Mouse (Mus musculus): ENCODE measurements around the gene Fut7. TPM values are rescaled to one million over a fixed set of nuclear protein-coding genes. Genes with fewer than 3 reads are reported as not detected.
"Not testable (repeated sequence)": the region's sequence is repeated elsewhere in the genome, so short reads cannot be mapped to it uniquely, and the experiment has no call there.

Gene Fut7
- polyA plus RNA-seq, 1 experiment from 2014 or later, result not detected

DNA sequence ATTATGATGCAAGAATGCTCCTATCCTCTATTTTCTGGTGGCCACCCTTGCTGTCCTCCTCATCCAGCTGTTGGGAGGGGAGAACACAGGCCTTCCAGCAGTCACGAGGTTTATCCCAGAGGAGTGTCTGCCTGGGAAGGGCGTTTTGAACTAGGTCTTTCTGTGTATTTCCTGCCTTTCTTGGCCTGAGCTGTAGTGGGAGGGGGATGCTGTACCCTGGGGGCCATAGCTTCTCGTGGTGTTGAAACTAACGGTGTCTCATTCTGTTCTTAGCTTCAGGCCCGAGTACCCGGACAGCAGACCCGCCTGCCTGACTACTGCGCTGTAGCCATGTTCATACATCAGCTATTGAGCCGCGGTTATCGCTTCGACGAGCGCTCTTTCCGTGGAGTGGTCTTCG, 22.8 kb upstream of the Fut7 start:
- Histone ChIP-seq H3K9me3 (no peaks in the 10 kb centered on the region), H3K36me3 (peaks cover 5% of the 10 kb centered on the region; the same call in 1 of the 2 replicates), H3K9ac (replicated peaks) (0 out of 2 replicates have a peak overlapping the region, but pooled peaks have one; percentile 21), H3K4me1 (replicated peaks) (peaks cover 38% of the 10 kb centered on the region), H3K4me2 (replicated peaks) (peak overlapping the region; percentile 49), H3K27ac (no peak overlapping the region), H3K4me3 (replicated peaks) (peak overlapping the region; percentile 24), H3K27me3 (peaks cover 62% of the 10 kb centered on the region)
- no peak for ATAC-seq
- WGBS, result 24% methylated on average over 16 of the region's 16 CpGs

DNA sequence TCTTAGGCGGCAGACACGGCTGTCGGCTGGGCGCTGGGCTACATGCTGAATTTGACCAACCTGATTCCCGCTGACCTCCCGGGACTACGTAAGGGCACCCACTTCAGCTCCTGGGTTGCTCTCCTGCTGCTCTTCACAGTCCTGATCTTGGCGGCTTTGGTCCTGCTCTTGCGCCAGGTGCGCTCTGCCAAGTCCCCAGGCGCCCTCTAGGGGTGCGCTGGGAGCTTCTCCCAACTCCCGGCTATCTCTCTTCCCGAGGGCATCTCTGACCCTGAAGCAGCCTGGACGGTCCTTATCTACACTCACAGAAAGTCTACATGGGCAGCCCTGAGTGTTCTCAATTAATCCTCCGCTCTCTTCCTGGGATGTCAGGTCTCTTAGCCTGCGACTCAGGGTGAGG, 22.3 kb upstream of the Fut7 start:
- peak overlapping the region; percentile 49 for H3K4me2 ChIP-seq (replicated peaks)
- ATAC-seq, result no peak; the same call in 1 of the 2 replicates
- WGBS, result 3% methylated on average over 17 of the region's 17 CpGs

DNA sequence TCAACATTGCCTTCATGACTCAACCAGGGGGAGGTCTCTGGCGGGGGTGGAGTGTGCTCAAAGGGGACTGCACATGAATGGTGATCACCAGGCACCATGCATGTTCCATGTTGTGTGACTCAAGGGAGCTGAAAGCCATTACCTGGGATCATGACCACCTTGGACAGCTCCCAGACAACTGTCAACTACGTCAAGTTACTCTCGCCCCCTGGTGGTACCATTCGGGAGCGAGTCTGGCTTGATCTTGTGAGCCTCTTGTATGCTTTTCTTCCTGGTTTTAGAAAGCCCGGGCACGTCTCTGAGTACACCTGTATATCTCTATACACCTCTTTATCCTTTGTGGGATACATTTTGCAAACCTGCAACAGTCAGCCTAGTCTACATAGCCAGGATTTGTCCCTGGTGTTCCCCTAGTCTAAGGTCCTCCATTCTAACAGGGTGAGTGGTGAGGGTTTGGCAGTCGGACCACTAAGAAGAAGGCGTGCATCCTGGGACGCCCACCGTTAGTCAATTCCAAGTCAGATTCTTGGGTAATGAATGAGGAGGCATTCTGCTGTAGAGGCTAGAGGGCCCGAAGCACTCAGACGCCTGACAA, 20.6 kb upstream of the Fut7 start:
- Histone ChIP-seq H3K27me3 (peaks cover 41% of the 10 kb centered on the region), H3K4me3 (replicated peaks) (peak overlapping the region; percentile 97), H3K4me1 (replicated peaks) (peaks cover 44% of the 10 kb centered on the region), H3K9me3 (no peaks in the 10 kb centered on the region), H3K9ac (replicated peaks) (peak overlapping the region; percentile 99), H3K27ac (peak overlapping the region; percentile 92), H3K4me2 (replicated peaks) (peak overlapping the region; percentile 72), H3K36me3 (peaks cover 21% of the 10 kb centered on the region)
- ATAC-seq, result peak; percentile 44
- WGBS, result 0% methylated on average over 13 of the region's 13 CpGs

More for the DNA sequence above, 22.3 kb upstream of the Fut7 start:
- H3K27me3 ChIP-seq, result peaks cover 58% of the 10 kb centered on the region
- peaks cover 5% of the 10 kb centered on the region; the same call in 1 of the 2 replicates for H3K36me3 ChIP-seq
- H3K27ac ChIP-seq, result no peak overlapping the region
- peak overlapping the region; percentile 24 for H3K4me3 ChIP-seq (replicated peaks)
- peaks cover 41% of the 10 kb centered on the region for H3K4me1 ChIP-seq (replicated peaks)
- 0 out of 2 replicates have a peak overlapping the region, but pooled peaks have one; percentile 21 for H3K9ac ChIP-seq (replicated peaks)
- no peaks in the 10 kb centered on the region for H3K9me3 ChIP-seq

DNA sequence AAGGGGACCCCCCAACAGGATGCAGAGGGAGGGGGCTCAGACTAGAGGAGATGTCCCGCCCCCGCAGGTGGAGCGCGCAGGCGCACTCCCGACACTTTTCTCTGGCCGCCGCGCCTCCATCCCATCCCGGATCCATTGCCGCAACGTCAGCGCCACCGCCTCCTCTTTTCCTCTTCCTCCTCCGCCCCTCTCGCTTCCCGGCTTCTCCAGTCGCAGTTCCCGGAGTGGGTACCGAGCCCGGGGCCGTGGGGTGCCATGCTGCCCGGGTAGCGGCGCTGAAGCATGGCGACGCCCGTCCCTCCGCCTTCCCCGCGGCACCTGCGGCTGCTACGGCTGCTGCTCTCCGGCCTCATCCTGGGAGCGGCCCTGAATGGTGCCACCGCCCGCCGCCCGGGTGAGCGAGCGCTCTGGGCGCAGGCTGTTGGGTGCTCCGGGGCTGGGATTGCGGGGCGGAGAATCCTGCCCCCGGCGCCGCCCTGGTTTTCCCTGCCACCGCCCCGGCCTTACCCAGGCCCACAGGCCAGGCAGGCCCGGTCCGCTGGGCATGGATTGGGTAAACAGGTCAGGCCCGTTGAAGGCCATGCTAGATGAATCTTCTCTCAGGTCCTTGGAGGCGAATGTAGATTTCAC, 20.0 kb upstream of the Fut7 start:
- H3K36me3 ChIP-seq, result peaks cover 27% of the 10 kb centered on the region
- 1% methylated on average over 54 of the region's 54 CpGs for WGBS
- H3K4me2 ChIP-seq (replicated peaks), result peak overlapping the region; percentile 72
- peaks cover 34% of the 10 kb centered on the region for H3K27me3 ChIP-seq
- peak overlapping the region; percentile 92 for H3K27ac ChIP-seq
- peak; percentile 73 for ATAC-seq
- peak overlapping the region; percentile 97 for H3K4me3 ChIP-seq (replicated peaks)
- peak overlapping the region; percentile 99 for H3K9ac ChIP-seq (replicated peaks)
- peaks cover 44% of the 10 kb centered on the region for H3K4me1 ChIP-seq (replicated peaks)
- H3K9me3 ChIP-seq, result no peaks in the 10 kb centered on the region

DNA sequence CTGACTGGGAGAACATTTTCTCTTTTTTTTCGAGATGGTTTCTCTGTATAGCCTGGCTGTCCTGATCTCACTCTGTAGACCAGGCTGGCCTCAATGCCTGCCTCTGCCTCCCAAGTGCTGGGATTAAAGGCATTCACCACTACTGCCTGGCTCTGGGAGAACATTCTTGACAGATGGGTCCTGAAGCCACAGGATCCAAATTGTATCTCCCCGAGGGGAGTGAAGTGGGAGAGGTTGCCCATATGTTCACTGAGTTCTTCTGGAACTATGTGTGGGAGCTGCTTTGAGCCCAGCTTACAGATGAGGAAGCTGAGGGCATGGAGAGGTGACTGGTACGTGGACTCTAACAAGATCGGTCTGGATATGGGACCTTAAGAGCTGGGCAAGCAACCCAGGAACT, 19.1 kb upstream of the Fut7 start:
- Histone ChIP-seq H3K27me3 (peaks cover 25% of the 10 kb centered on the region), H3K36me3 (peaks cover 36% of the 10 kb centered on the region), H3K27ac (peak overlapping the region; percentile 92), H3K4me3 (replicated peaks) (peak overlapping the region; percentile 97), H3K4me2 (replicated peaks) (peak overlapping the region; percentile 72), H3K9ac (replicated peaks) (peak overlapping the region; percentile 99), H3K9me3 (no peaks in the 10 kb centered on the region), H3K4me1 (replicated peaks) (peaks cover 44% of the 10 kb centered on the region)
- WGBS, result 95% methylated on average over 4 of the region's 4 CpGs
- ATAC-seq, result no peak

DNA sequence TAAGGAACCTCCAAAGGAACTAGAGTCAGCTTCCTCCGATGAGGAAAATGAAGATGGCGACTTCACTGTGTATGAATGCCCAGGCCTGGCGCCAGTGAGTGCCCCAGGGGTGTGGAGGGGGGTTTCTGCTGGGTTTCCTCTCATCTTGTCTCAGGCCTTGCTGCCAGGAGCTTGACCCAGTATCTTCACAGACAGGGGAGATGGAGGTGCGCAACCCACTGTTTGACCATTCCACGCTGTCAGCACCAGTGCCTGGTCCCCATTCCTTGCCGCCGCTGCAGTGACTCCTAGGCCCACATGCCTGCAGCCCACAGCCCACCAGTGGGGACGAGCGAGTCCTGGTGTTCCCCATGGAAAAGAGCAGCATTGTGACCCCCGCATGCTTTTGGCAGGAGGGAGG, 14.2 kb upstream of the Fut7 start:
- peaks cover 58% of the 10 kb centered on the region for H3K36me3 ChIP-seq

DNA sequence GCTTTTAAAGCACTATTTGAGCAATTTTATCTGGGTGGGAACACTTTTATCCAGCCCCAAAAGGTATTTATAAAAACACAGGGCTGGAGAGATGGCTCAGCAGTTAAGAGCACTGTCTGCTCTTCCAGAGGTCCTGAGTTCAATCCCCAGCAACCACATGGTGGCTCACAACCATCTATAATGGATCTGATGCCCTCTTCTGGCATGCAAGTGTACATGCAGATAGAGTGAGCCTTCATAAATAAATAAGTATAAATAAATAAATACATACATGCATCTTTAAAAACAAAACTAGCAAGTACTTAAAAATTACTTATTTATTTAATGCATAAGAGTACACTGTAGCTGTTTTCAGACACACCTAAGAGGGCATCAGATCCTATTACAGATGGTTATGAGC, 9.6 kb upstream of the Fut7 start:
- not testable (repeated sequence) for ATAC-seq; H3K4me3 ChIP-seq (replicated peaks); H3K9me3 ChIP-seq; H3K27me3 ChIP-seq; H3K4me1 ChIP-seq (replicated peaks); H3K27ac ChIP-seq; H3K9ac ChIP-seq (replicated peaks); H3K4me2 ChIP-seq (replicated peaks)
- peaks cover 28% of the 10 kb centered on the region for H3K36me3 ChIP-seq

More for the DNA sequence above, 14.2 kb upstream of the Fut7 start:
- Histone ChIP-seq H3K27ac (no peak overlapping the region), H3K9ac (replicated peaks) (no peak overlapping the region), H3K4me3 (replicated peaks) (no peak overlapping the region), H3K4me1 (replicated peaks) (peaks cover 29% of the 10 kb centered on the region), H3K4me2 (replicated peaks) (no peak overlapping the region), H3K27me3 (no peaks in the 10 kb centered on the region), H3K9me3 (no peaks in the 10 kb centered on the region)
- ATAC-seq, result no peak
- WGBS, result 89% methylated on average over 10 of the region's 10 CpGs

DNA sequence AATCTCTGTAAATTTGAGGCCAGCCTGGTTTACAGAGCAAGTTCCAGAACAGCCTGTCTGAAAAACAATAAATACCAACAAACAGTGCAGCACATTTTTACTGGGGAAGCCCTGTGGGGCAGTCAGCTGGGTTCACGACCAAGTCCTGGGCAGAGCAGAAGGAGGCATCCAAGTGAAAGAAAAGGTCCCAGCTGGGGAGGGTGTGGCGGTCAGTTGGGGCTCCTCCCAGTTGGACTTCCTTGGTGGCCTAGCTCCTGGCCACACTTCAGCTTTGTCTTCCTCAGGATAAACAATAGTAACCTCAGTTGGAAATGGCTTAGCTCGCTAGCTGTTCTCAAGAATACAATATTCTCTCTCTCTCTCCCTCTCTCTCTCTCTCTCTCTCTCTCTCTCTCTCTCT, 5.6 kb upstream of the Fut7 start:
- Histone ChIP-seq H3K27ac (no peak overlapping the region), H3K36me3 (peaks cover 3% of the 10 kb centered on the region), H3K4me3 (replicated peaks) (no peak overlapping the region), H3K27me3 (no peaks in the 10 kb centered on the region), H3K4me2 (replicated peaks) (no peak overlapping the region), H3K4me1 (replicated peaks) (peaks cover 2% of the 10 kb centered on the region; the same call in 1 of the 2 replicates), H3K9ac (replicated peaks) (no peak overlapping the region), H3K9me3 (no peaks in the 10 kb centered on the region)
- no peak for ATAC-seq
- 13% methylated on average over 3 of the region's 3 CpGs for WGBS

DNA sequence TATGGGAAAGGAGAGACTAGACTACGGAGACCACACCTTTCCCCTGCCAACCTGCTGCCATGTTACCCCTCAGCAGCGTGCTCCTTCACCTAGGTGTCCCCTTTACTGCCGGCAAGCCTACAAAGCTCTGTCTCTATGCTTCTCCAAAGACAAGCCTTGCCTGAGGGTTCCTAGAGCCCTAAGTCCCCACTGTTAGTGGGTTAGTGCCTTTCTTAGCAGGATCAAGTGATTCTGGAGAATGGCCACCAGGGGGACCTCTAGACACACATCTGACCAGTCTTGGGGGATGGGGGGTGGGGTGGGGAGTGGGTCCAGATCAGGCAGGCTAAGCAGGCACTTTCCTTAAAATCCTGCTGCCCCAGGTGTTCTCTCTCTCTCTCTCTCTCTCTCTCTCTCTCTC, 1.2 kb upstream of the Fut7 start:
- no peak overlapping the region for H3K9ac ChIP-seq (replicated peaks)
- H3K4me3 ChIP-seq (replicated peaks), result no peak overlapping the region
- no peaks in the 10 kb centered on the region for H3K36me3 ChIP-seq
- H3K9me3 ChIP-seq, result no peaks in the 10 kb centered on the region
- H3K4me2 ChIP-seq (replicated peaks), result no peak overlapping the region
- no peak overlapping the region for H3K27ac ChIP-seq
- H3K27me3 ChIP-seq, result peaks cover 30% of the 10 kb centered on the region
- ATAC-seq, result peak; percentile 51
- H3K4me1 ChIP-seq (replicated peaks), result peaks cover 2% of the 10 kb centered on the region; the same call in 1 of the 2 replicates
- WGBS, result 20% methylated on average over 3 of the region's 3 CpGs

DNA sequence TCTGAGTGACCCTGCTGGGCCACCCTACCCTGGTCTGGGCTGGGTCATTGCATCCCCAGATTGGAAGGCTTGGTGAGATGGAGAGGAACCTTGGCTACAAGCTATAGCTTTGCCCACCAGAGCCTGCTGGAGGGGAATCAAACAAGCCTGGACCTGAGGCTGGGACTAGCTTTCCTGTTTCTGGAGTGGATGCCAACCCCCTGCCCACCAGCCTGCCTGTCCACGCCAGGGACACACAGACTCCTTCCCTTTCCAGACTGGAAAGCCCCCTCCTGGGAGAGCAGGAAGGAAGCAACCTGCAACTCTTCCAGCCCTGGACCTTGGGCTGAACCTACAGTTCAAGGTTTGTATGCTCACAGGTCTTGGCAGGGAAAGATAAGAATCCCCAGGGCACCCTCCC, 559 bp downstream of the Fut7 start:
- Histone ChIP-seq H3K4me1 (replicated peaks) (peaks cover 2% of the 10 kb centered on the region; the same call in 1 of the 2 replicates), H3K9me3 (no peaks in the 10 kb centered on the region), H3K27ac (no peak overlapping the region), H3K27me3 (peaks cover 30% of the 10 kb centered on the region), H3K36me3 (no peaks in the 10 kb centered on the region), H3K4me3 (replicated peaks) (no peak overlapping the region), H3K4me2 (replicated peaks) (no peak overlapping the region), H3K9ac (replicated peaks) (no peak overlapping the region)
- WGBS, result 73% methylated on average over 1 of the region's 1 CpGs
- ATAC-seq, result no peak

DNA sequence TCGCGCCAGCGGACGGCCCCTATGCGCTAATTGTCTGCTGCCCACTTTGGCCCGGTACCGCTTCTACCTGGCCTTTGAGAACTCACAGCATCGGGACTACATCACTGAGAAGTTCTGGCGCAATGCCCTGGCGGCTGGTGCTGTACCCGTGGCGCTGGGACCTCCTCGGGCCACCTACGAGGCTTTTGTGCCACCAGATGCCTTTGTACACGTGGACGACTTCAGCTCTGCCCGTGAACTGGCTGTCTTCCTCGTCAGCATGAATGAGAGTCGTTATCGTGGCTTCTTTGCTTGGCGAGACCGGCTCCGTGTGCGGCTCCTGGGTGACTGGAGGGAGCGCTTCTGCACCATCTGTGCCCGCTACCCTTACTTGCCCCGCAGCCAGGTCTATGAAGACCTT, 2.4 kb downstream of the Fut7 start:
- H3K4me2 ChIP-seq (replicated peaks), result no peak overlapping the region
- no peaks in the 10 kb centered on the region for H3K36me3 ChIP-seq
- 59% methylated on average over 27 of the region's 27 CpGs for WGBS
- ATAC-seq, result no peak
- H3K9me3 ChIP-seq, result no peaks in the 10 kb centered on the region
- H3K4me3 ChIP-seq (replicated peaks), result no peak overlapping the region
- peaks cover 30% of the 10 kb centered on the region for H3K27me3 ChIP-seq
- no peak overlapping the region for H3K27ac ChIP-seq
- no peak overlapping the region for H3K9ac ChIP-seq (replicated peaks)
- peaks cover 19% of the 10 kb centered on the region for H3K4me1 ChIP-seq (replicated peaks)

DNA sequence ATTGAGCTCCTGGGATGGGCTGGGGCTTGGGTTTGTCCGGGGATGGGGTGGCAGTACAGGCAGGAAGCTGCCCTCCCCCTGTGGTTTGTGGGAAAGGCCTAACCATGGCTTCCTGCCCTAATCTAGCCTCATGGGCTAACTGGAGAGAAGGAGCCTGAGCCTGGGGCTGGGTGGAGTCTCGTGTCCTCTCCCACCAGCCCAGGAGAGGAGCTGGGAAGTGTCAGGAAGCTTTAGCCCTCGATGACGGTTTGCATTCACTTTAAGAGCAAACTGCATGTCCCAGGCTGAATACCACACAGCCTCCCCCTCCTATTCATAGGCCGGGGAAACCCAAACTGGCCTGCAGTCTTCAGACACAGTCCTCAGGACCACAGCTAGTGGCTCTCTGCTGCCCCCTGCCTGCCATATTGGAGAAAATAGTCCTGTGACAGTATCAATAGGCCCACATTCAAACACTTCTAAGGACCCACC, 3.7 kb downstream of the Fut7 start:
- no peak overlapping the region for H3K4me3 ChIP-seq (replicated peaks)
- H3K9me3 ChIP-seq, result no peaks in the 10 kb centered on the region
- no peak for ATAC-seq
- WGBS, result 28% methylated on average over 5 of the region's 5 CpGs
- H3K4me2 ChIP-seq (replicated peaks), result no peak overlapping the region
- H3K36me3 ChIP-seq, result no peaks in the 10 kb centered on the region
- H3K27ac ChIP-seq, result no peak overlapping the region
- peaks cover 30% of the 10 kb centered on the region for H3K27me3 ChIP-seq
- no peak overlapping the region for H3K9ac ChIP-seq (replicated peaks)
- H3K4me1 ChIP-seq (replicated peaks), result peaks cover 31% of the 10 kb centered on the region
